Mouse (Mus musculus) spleen, postnatal 4 days (tissue): ENCODE measurements around the gene Cela2a.

Experiments
- DNase-seq, 2 experiments: peaks; one replicate each; pipeline ENCODE4 v3.0.0; 2022; ENCODE audit warnings: low spot score in 2 of 2

The Cela2a gene

DNA sequence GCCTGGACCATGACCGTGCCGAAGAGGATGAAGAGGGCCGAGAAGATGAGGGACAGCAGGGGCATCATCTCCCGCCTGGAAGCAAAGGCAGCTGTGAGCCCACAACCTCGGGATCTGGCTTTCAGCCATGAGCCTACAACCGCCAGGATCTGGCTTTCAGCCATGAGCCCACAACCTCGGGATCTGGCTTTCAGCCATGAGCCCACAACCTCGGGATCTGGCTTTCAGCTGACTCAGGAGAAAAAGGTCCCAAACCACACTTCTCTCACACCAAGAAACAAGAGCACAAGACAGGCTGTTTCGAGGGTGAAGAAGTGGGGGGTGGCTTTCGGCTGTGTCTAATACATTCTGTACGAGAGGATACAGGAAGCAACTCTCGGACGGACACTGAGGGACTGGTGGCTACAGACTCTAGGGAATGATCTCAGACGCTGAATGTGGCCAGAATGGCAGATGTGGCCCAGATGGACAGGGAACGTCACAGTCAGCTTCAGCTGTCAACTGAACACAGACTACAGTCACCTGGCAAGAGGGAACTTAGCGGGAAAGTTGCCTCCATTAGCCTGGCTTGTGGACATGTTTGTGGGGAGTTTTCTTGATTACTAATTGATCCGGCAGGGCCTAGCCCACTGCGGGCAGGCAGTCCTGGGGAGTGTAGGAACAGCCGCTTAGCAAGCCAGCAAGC is 59.1 kb downstream of the Cela2a start:
- DNase-seq, result no peak

DNA sequence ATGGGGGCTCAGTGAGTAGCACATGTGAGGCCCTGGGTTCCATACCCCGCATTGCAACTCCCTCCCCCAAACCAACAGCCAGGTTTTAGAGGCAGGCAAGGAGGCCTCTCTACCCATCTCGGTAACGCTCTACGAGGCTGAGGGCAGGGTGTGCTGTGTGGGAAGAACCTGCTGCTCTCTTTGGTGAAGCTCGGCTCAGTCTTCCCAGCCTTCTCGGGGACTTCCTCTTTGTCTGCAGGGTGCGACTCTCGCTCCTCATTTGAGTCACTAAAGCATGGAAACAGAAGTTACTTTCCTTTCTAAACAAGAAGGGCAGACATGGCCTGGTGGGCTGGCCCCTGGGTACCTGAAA is 59.7 kb downstream of the Cela2a start:
- no peak for DNase-seq

DNA sequence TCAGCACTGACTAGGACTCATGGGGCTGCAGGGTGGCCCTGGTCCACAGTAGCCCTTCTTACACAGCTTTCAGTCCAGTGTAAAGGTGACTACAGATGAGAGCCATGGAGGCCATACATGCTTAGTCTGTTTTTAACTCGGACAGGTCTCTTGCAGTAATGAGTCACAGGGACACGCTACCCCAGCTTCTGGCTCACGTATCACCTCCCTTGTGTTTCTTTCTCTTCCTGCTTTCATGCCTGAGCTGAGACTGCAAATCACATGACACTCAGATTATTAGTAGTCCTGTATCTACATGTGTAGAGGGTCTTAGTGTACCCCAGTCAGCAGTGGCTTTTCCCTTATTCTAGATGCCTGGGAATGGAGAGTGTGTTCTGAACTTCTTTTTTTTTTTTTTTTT is 61.0 kb downstream of the Cela2a start:
- no peak for DNase-seq
